Mouse (Mus musculus) ovary, postnatal 14 days (tissue): ENCODE results near the gene Ttc21a.

Source experiments
- DNase-seq: peaks from one replicate; pipeline ENCODE4 v3.0.0; 2022; ENCODE audit warnings: low spot score

The Ttc21a gene

GRCm38 (mm10) chr9:119937005-119937773, at the start of gene Ttc21a, which contains the start of gene Gorasp1:
Gene Ttc21a (plus strand): TSS chr9:119937606.
Gene Gorasp1 (minus strand): TSS chr9:119937565.
- peak; percentile 94 for DNase-seq

GRCm38 (mm10) chr9:119888843-119889246, 48.6 kb upstream of the Ttc21a start:
- DNase-seq = no peak

GRCm38 (mm10) chr9:119889446-119889845, 48.0 kb upstream of the Ttc21a start:
- DNase-seq = no peak

GRCm38 (mm10) chr9:119890692-119891091, 46.7 kb upstream of the Ttc21a start:
- DNase-seq = no peak

- no peak for DNase-seq
Measured at GRCm38 (mm10) chr9:119893881-119894280, 43.5 kb upstream of the Ttc21a start.

- peak; percentile 92 for DNase-seq
Measured at GRCm38 (mm10) chr9:119894339-119895009, 42.9 kb upstream of the Ttc21a start, which contains the start of gene Wdr48. Gene Wdr48 (plus strand): TSS chr9:119894878.

GRCm38 (mm10) chr9:119895040-119895721, 42.2 kb upstream of the Ttc21a start:
- DNase-seq = peak; percentile 5

- no peak for DNase-seq
Measured at GRCm38 (mm10) chr9:119899446-119899845, 38.0 kb upstream of the Ttc21a start.

- no peak for DNase-seq
Measured at GRCm38 (mm10) chr9:119902410-119903151, 34.8 kb upstream of the Ttc21a start.

GRCm38 (mm10) chr9:119908708-119909107, 28.7 kb upstream of the Ttc21a start:
- no peak for DNase-seq

GRCm38 (mm10) chr9:119909931-119910330, 27.5 kb upstream of the Ttc21a start:
- DNase-seq = no peak

GRCm38 (mm10) chr9:119913087-119913838, 24.1 kb upstream of the Ttc21a start:
- DNase-seq = no peak

GRCm38 (mm10) chr9:119919858-119920257, 17.5 kb upstream of the Ttc21a start:
- DNase-seq = no peak

GRCm38 (mm10) chr9:119923462-119923861, 13.9 kb upstream of the Ttc21a start:
- DNase-seq = no peak

- no peak for DNase-seq
Measured at GRCm38 (mm10) chr9:119925120-119925657, 12.2 kb upstream of the Ttc21a start.

- DNase-seq = no peak
Measured at GRCm38 (mm10) chr9:119925729-119926128, 11.7 kb upstream of the Ttc21a start.

GRCm38 (mm10) chr9:119926497-119926896, 10.9 kb upstream of the Ttc21a start:
- no peak for DNase-seq

GRCm38 (mm10) chr9:119932358-119932757, 5.0 kb upstream of the Ttc21a start:
- DNase-seq = no peak

GRCm38 (mm10) chr9:119933675-119934074, 3.7 kb upstream of the Ttc21a start:
- DNase-seq = no peak

GRCm38 (mm10) chr9:119938496-119938895, 1.1 kb downstream of the Ttc21a start:
- no peak for DNase-seq

GRCm38 (mm10) chr9:119939646-119940045, 2.2 kb downstream of the Ttc21a start:
- no peak for DNase-seq
